Mouse (Mus musculus): Measurements from ENCODE around the gene Tmem106c.

Gene Tmem106c

DNA sequence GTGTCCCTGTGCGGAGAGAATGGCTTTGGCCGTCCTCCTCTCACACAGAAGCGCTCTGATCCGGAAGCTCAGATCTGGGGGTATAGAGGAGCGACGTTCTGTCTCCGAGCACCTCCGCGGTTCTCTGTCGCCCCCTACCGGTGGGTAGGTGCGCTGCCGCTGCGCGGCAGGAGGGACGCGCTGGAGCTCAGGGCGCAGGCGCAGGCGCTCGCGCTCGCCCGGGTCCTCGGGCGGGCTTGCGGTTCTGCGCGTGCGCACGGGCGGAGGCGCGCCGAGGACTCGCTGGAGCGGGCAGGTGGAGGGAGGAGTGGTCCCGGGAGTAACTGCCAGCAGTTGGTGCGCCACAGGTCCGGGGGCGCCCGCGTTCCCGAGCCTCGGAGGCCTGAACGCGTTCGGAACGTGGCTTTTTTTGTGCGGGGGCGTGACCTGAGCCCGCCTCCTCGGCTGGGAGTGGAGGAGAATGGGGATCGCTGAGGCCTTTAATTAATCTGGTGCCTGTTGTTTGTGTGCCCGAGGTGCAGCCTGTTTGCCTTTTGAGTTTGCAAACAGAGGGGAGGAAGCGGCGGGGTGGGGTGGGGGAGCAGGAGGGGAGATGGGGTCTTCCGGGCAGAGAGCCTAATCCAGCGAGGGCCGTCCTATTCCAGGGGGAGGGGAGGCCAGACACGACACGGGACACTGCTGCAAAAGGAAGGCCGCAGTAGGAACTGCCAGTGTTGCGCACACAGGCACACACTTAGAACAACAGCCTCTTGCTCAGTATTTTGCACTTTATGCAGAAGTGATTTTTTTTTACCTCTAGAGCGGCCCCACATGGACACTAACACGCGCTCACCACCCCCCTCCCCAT is at the start of gene Tmem106c:
TSS of gene Tmem106c (plus strand) at position 212 of the 847 bp plus-strand sequence.
- TF ChIP-seq GATA4 (IDR thresholded peaks at IDR 0.05; ENCODE audit: insufficient replicate concordance, low read length), result no peak

- no peak for TF ChIP-seq GATA4 (IDR thresholded peaks at IDR 0.05; ENCODE audit: insufficient replicate concordance, low read length)
Measured at GRCm38 (mm10) chr15:97914331-97914747, 49.7 kb upstream of the Tmem106c start.

DNA sequence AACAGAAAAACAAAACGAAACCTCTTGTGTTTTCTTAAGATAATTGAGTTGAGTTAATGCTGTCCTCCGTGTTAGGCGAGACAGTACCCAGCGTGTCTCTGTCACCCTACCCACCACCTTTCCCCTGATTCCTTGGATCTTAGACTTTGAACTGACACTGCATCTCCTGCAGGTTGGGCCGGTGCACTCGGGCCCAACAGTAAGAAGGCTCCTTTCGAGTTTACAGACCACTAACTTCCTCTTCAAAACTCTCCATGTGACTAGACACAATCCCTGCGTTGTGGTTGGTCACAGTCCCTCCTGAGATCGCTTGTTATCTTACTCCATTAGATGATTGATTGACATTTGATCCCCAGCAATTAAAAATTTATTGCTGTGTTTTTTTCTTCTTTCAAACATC is 46.0 kb upstream of the Tmem106c start:
- TF ChIP-seq GATA4 (IDR thresholded peaks at IDR 0.05; ENCODE audit: insufficient replicate concordance, low read length), result no peak

GRCm38 (mm10) chr15:97919217-97919616 is 44.8 kb upstream of the Tmem106c start:
- TF ChIP-seq GATA4 (IDR thresholded peaks at IDR 0.05; ENCODE audit: insufficient replicate concordance, low read length), result no peak

DNA sequence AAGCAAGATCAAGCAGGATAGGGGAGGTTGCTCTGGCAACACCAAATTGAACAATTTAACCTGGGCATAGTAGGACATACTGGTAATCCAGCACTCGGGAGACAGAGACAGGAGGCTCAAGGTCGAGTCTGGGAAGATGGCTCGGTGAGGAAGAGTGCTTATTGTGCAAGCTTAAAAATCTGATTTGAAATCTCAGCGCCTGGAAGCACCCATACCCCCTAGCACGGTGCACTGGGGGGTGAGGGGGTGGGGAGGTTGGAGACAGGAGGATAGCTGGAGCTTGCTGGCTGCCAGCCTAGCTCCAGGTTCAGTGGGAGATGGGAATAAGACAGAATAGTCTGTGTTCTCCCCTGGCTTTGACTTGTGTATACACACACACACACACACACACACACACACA is 43.7 kb upstream of the Tmem106c start:
- TF ChIP-seq GATA4 (IDR thresholded peaks at IDR 0.05; ENCODE audit: insufficient replicate concordance, low read length), result no peak

DNA sequence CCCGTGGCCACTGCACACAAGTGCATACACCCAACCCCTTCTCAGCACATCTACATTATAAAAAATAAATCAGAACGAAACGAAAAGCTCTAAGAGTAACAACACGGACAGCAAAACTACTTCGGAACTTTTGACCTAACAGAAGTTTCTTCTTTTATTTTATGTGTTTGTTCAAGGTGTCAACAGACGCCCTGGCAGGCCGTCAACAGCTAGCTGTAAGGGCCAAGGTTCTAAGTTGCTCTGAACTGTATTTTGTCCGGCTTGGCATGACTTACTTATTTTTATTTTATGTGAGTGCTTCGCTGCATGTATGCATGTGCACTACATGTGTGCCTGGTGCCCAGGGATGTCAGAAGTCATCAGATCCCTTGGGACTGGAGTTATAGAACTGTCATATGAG is 42.2 kb upstream of the Tmem106c start:
- TF ChIP-seq GATA4 (IDR thresholded peaks at IDR 0.05; ENCODE audit: insufficient replicate concordance, low read length), result no peak

GRCm38 (mm10) chr15:97922421-97922820 is 41.6 kb upstream of the Tmem106c start:
- TF ChIP-seq GATA4 (IDR thresholded peaks at IDR 0.05; ENCODE audit: insufficient replicate concordance, low read length), result no peak

GRCm38 (mm10) chr15:97927018-97927417 is 37.0 kb upstream of the Tmem106c start:
- no peak for TF ChIP-seq GATA4 (IDR thresholded peaks at IDR 0.05; ENCODE audit: insufficient replicate concordance, low read length)

DNA sequence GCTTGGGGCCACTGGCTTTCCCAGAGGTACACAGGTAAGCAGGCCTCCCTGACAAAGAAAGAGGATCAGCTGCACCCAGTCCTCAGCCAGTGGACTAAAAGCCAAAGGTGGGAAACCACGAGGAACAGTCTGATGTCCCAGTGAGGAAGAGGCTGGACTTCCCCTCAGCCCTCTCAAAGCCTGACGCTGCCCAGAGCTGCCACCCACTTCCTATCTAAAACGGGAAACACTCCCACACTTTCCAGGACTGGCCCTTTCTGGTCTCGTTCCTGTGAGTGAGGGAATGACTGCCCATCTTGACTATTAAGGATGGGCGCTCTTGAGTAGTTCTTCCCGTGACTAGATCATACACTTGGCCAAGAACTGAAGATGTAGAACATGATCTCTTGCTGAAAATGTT is 36.2 kb upstream of the Tmem106c start:
- TF ChIP-seq GATA4 (IDR thresholded peaks at IDR 0.05; ENCODE audit: insufficient replicate concordance, low read length), result no peak

DNA sequence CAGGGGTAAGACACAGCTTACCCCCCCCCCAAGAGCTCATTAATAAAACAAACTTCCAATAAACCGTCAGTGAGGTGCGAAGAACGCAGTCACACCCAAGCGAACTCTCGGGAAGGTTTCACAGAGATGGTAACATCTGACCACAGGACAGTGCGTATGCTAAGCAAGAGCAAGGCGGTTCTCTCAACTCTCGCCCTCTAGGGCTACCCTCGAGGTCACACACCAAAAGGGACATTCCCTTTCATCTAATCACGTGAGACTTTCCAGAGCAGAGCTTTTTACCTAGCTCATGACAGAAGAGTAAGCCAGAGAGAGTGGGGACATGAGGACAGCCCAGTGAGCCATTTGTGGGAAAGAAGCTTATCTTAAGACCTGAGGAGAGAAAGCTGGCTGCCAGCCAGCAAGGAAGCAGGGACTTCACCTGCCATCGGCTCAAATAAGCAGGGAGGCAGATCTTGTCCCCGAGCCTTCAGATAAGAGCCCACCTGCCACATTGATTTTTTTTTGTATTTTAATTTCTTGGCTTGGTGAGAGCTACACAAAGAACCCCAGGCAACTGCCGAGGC is 34.7 kb upstream of the Tmem106c start:
- TF ChIP-seq GATA4 (IDR thresholded peaks at IDR 0.05; ENCODE audit: insufficient replicate concordance, low read length), result no peak

DNA sequence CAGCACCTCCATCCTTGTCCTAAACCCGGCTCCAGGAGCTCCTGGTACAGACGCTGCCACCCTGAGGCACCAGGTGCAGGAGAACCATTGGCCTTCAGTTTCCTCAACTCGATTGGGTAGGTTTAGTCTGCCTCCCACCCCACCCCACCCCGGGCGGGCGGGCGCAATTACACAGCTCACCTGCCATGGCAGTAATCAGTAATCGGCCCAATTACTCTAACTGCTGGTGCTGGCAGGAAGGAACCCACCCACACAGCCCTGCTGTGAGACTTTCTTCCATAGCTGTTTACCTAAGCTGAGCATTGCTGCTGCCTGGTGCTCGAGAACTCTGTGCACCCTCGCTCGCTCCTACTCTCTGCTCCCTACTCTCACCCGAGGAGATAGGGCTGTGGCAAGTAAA is 31.6 kb upstream of the Tmem106c start:
- no peak for TF ChIP-seq GATA4 (IDR thresholded peaks at IDR 0.05; ENCODE audit: insufficient replicate concordance, low read length)

DNA sequence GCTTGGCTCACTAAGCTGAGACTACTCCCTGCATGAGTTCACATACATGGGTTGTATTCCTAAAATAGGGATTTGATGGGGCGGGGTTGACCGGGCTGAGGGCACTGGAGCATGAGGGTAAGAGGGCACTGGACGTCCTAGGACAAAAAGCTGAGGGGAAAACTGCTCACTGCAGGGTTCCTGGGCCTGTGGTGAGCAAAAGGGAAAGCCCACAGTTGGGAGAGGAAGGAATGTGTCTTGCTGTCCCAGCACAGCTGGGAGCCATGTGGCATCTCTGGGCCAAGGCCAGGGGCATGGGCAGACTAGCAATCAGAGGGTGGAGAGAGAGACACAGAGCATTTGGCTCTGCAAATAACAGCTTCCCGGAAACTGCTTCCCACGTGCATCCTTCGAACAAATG is 25.4 kb upstream of the Tmem106c start:
- no peak for TF ChIP-seq GATA4 (IDR thresholded peaks at IDR 0.05; ENCODE audit: insufficient replicate concordance, low read length)

DNA sequence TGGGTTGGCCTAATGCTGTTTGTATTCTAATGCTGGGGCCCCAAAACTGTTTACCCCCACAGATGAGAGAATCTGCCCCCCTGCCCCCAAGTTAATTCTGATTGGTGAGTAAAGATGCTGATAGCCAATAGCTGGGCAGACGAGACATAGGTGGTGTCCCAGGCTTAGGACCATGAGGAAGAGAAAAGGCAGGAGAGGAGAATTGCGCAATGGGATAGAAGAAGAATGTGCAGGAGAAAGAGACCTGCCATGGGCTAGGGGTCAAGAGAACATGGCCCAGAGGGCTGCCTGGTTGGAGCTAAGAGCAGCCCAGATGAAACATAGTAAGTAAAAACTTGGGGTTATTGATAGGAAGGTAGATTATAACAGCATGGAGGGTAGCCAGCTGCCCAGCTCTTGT is 23.9 kb upstream of the Tmem106c start:
- TF ChIP-seq GATA4 (IDR thresholded peaks at IDR 0.05; ENCODE audit: insufficient replicate concordance, low read length), result no peak

- TF ChIP-seq GATA4 (IDR thresholded peaks at IDR 0.05; ENCODE audit: insufficient replicate concordance, low read length), result no peak
Measured at GRCm38 (mm10) chr15:97941306-97941705, 22.7 kb upstream of the Tmem106c start.

GRCm38 (mm10) chr15:97942538-97942937 is 21.5 kb upstream of the Tmem106c start:
- no peak for TF ChIP-seq GATA4 (IDR thresholded peaks at IDR 0.05; ENCODE audit: insufficient replicate concordance, low read length)

- no peak for TF ChIP-seq GATA4 (IDR thresholded peaks at IDR 0.05; ENCODE audit: insufficient replicate concordance, low read length)
Measured at GRCm38 (mm10) chr15:97943356-97943755, 20.6 kb upstream of the Tmem106c start.
